Mouse (Mus musculus): ENCODE results near the gene Bpnt1. TPM values are rescaled to one million over a fixed set of nuclear protein-coding genes. Genes with fewer than 3 reads are reported as not detected.

Gene Bpnt1
- polyA plus RNA-seq, 1 experiment from 2014 or later = 43.2 TPM

GRCm38 (mm10) chr1:185296850-185297249 lies 35.1 kb upstream of the Bpnt1 start:
- Histone ChIP-seq H3K4me3 (replicated peaks; ENCODE audit: low read length) (no peak overlapping the region), H3K27me3 (replicated peaks; ENCODE audit: control insufficient read depth, insufficient read depth, low read length) (no peaks in the 10 kb centered on the region), H3K27ac (ENCODE audit: low read length) (no peak overlapping the region), H3K4me1 (replicated peaks; ENCODE audit: control insufficient read depth, insufficient read depth, low read length) (no peaks in the 10 kb centered on the region), H3K9ac (replicated peaks; ENCODE audit: low read depth, low read length) (no peak overlapping the region), H3K36me3 (ENCODE audit: control insufficient read depth, insufficient read depth) (peaks cover 20% of the 10 kb centered on the region; the same call in 1 of the 2 replicates), H3K9me3 (ENCODE audit: control insufficient read depth, low read length) (no peaks in the 10 kb centered on the region), H3K4me2 (ENCODE audit: low read length) (no peak overlapping the region)
- 93% methylated on average over 7 of the region's 7 CpGs for WGBS
- no peak for ATAC-seq

- peaks cover 15% of the 10 kb centered on the region; the same call in 1 of the 2 replicates for H3K36me3 ChIP-seq (ENCODE audit: control insufficient read depth, insufficient read depth)
- H3K4me1 ChIP-seq (replicated peaks; ENCODE audit: control insufficient read depth, insufficient read depth, low read length) = no peaks in the 10 kb centered on the region
- H3K9ac ChIP-seq (replicated peaks; ENCODE audit: low read depth, low read length) = no peak overlapping the region
- H3K27ac ChIP-seq (ENCODE audit: low read length) = no peak overlapping the region
- no peaks in the 10 kb centered on the region for H3K27me3 ChIP-seq (replicated peaks; ENCODE audit: control insufficient read depth, insufficient read depth, low read length)
- WGBS = 94% methylated on average over 8 of the region's 8 CpGs
- H3K4me2 ChIP-seq (ENCODE audit: low read length) = no peak overlapping the region
- no peaks in the 10 kb centered on the region for H3K9me3 ChIP-seq (ENCODE audit: control insufficient read depth, low read length)
- no peak for ATAC-seq
- H3K4me3 ChIP-seq (replicated peaks; ENCODE audit: low read length) = no peak overlapping the region
Observed at GRCm38 (mm10) chr1:185298496-185298895, 33.5 kb upstream of the Bpnt1 start.

GRCm38 (mm10) chr1:185302816-185303215 lies 29.1 kb upstream of the Bpnt1 start:
- H3K4me1 ChIP-seq (replicated peaks; ENCODE audit: control insufficient read depth, insufficient read depth, low read length) = no peaks in the 10 kb centered on the region
- H3K27me3 ChIP-seq (replicated peaks; ENCODE audit: control insufficient read depth, insufficient read depth, low read length) = no peaks in the 10 kb centered on the region
- H3K4me3 ChIP-seq (replicated peaks; ENCODE audit: low read length) = no peak overlapping the region
- H3K4me2 ChIP-seq (ENCODE audit: low read length) = no peak overlapping the region
- WGBS = 96% methylated on average over 6 of the region's 6 CpGs
- H3K36me3 ChIP-seq (ENCODE audit: control insufficient read depth, insufficient read depth) = peaks cover 3% of the 10 kb centered on the region; the same call in 1 of the 2 replicates
- no peak overlapping the region for H3K27ac ChIP-seq (ENCODE audit: low read length)
- no peak for ATAC-seq
- H3K9ac ChIP-seq (replicated peaks; ENCODE audit: low read depth, low read length) = no peak overlapping the region
- H3K9me3 ChIP-seq (ENCODE audit: control insufficient read depth, low read length) = no peaks in the 10 kb centered on the region

DNA sequence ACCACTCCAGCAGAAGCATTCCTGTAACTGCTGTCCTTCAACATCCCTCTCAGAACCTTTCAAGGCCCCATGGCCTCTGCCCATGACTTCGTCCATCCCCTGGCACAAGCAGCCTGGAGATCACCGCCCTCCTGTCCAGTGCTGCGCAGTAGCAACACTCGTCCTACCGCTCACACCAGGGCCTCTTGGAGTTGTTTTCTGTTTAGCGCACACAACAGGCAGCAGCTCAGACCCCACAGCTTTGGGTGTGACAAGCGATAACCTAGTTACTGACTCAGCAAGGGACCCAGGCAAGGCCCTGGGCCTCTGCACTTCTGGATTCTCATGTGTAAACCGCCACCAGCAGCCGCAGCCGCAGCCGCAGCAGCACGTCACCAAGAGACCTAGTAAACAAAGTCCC lies 25.1 kb upstream of the Bpnt1 start:
- H3K9ac ChIP-seq (replicated peaks; ENCODE audit: low read depth, low read length) = no peak overlapping the region
- no peak overlapping the region for H3K4me3 ChIP-seq (replicated peaks; ENCODE audit: low read length)
- no peaks in the 10 kb centered on the region for H3K27me3 ChIP-seq (replicated peaks; ENCODE audit: control insufficient read depth, insufficient read depth, low read length)
- peaks cover 4% of the 10 kb centered on the region; the same call in 1 of the 2 replicates for H3K36me3 ChIP-seq (ENCODE audit: control insufficient read depth, insufficient read depth)
- H3K4me1 ChIP-seq (replicated peaks; ENCODE audit: control insufficient read depth, insufficient read depth, low read length) = no peaks in the 10 kb centered on the region
- WGBS = 95% methylated on average over 12 of the region's 12 CpGs
- no peak overlapping the region for H3K4me2 ChIP-seq (ENCODE audit: low read length)
- no peaks in the 10 kb centered on the region for H3K9me3 ChIP-seq (ENCODE audit: control insufficient read depth, low read length)
- no peak overlapping the region for H3K27ac ChIP-seq (ENCODE audit: low read length)
- ATAC-seq = no peak

- Histone ChIP-seq H3K9ac (replicated peaks; ENCODE audit: low read depth, low read length) (no peak overlapping the region), H3K4me3 (replicated peaks; ENCODE audit: low read length) (no peak overlapping the region), H3K27ac (ENCODE audit: low read length) (no peak overlapping the region), H3K4me1 (replicated peaks; ENCODE audit: control insufficient read depth, insufficient read depth, low read length) (no peaks in the 10 kb centered on the region), H3K27me3 (replicated peaks; ENCODE audit: control insufficient read depth, insufficient read depth, low read length) (no peaks in the 10 kb centered on the region), H3K9me3 (ENCODE audit: control insufficient read depth, low read length) (no peaks in the 10 kb centered on the region), H3K4me2 (ENCODE audit: low read length) (no peak overlapping the region), H3K36me3 (ENCODE audit: control insufficient read depth, insufficient read depth) (peaks cover 6% of the 10 kb centered on the region; the same call in 1 of the 2 replicates)
- 97% methylated on average over 7 of the region's 7 CpGs for WGBS
- no peak for ATAC-seq
Observed at GRCm38 (mm10) chr1:185307645-185308044, 24.3 kb upstream of the Bpnt1 start.

DNA sequence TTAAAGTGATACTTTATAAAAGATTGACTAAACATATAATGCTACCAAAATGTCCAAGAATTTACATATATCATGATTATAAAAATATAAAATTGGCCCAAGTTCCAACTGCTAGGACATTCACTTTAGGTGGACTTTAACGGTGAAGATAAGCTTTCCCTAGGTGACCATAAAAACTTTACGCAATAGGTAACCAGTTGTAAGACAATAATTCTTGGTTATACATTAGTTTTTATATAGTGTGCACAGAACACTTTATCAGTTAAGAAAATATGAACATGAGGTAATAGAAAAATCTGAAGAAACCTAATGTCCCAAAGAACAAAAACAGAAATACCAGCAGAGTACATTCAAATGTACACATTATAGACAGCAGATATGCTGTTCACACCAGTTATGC lies 23.6 kb upstream of the Bpnt1 start:
- Histone ChIP-seq H3K4me2 (ENCODE audit: low read length) (no peak overlapping the region), H3K4me3 (replicated peaks; ENCODE audit: low read length) (no peak overlapping the region), H3K27ac (ENCODE audit: low read length) (no peak overlapping the region), H3K9me3 (ENCODE audit: control insufficient read depth, low read length) (no peaks in the 10 kb centered on the region), H3K27me3 (replicated peaks; ENCODE audit: control insufficient read depth, insufficient read depth, low read length) (no peaks in the 10 kb centered on the region), H3K9ac (replicated peaks; ENCODE audit: low read depth, low read length) (no peak overlapping the region), H3K36me3 (ENCODE audit: control insufficient read depth, insufficient read depth) (peaks cover 6% of the 10 kb centered on the region; the same call in 1 of the 2 replicates), H3K4me1 (replicated peaks; ENCODE audit: control insufficient read depth, insufficient read depth, low read length) (no peaks in the 10 kb centered on the region)
- no peak for ATAC-seq
- WGBS = over 99% methylated on average over 2 of the region's 2 CpGs

- no peaks in the 10 kb centered on the region for H3K9me3 ChIP-seq (ENCODE audit: control insufficient read depth, low read length)
- H3K4me2 ChIP-seq (ENCODE audit: low read length) = no peak overlapping the region
- peaks cover 6% of the 10 kb centered on the region; the same call in 1 of the 2 replicates for H3K36me3 ChIP-seq (ENCODE audit: control insufficient read depth, insufficient read depth)
- H3K27me3 ChIP-seq (replicated peaks; ENCODE audit: control insufficient read depth, insufficient read depth, low read length) = no peaks in the 10 kb centered on the region
- ATAC-seq = no peak
- H3K4me1 ChIP-seq (replicated peaks; ENCODE audit: control insufficient read depth, insufficient read depth, low read length) = no peaks in the 10 kb centered on the region
- 84% methylated on average over 4 of the region's 4 CpGs for WGBS
- H3K9ac ChIP-seq (replicated peaks; ENCODE audit: low read depth, low read length) = no peak overlapping the region
- H3K27ac ChIP-seq (ENCODE audit: low read length) = no peak overlapping the region
- H3K4me3 ChIP-seq (replicated peaks; ENCODE audit: low read length) = no peak overlapping the region
Observed at GRCm38 (mm10) chr1:185308908-185309307, 23.0 kb upstream of the Bpnt1 start.

GRCm38 (mm10) chr1:185311949-185312348 lies 20.0 kb upstream of the Bpnt1 start:
- WGBS = 93% methylated on average over 9 of the region's 9 CpGs
- H3K9ac ChIP-seq (replicated peaks; ENCODE audit: low read depth, low read length) = no peak overlapping the region
- H3K27me3 ChIP-seq (replicated peaks; ENCODE audit: control insufficient read depth, insufficient read depth, low read length) = no peaks in the 10 kb centered on the region
- no peak overlapping the region for H3K4me2 ChIP-seq (ENCODE audit: low read length)
- no peak overlapping the region for H3K4me3 ChIP-seq (replicated peaks; ENCODE audit: low read length)
- no peaks in the 10 kb centered on the region for H3K9me3 ChIP-seq (ENCODE audit: control insufficient read depth, low read length)
- ATAC-seq = no peak
- no peaks in the 10 kb centered on the region for H3K4me1 ChIP-seq (replicated peaks; ENCODE audit: control insufficient read depth, insufficient read depth, low read length)
- peaks cover 9% of the 10 kb centered on the region for H3K36me3 ChIP-seq (ENCODE audit: control insufficient read depth, insufficient read depth)
- no peak overlapping the region for H3K27ac ChIP-seq (ENCODE audit: low read length)

- H3K4me3 ChIP-seq (replicated peaks; ENCODE audit: low read length) = no peak overlapping the region
- no peaks in the 10 kb centered on the region for H3K4me1 ChIP-seq (replicated peaks; ENCODE audit: control insufficient read depth, insufficient read depth, low read length)
- no peak overlapping the region for H3K4me2 ChIP-seq (ENCODE audit: low read length)
- H3K9me3 ChIP-seq (ENCODE audit: control insufficient read depth, low read length) = no peaks in the 10 kb centered on the region
- H3K36me3 ChIP-seq (ENCODE audit: control insufficient read depth, insufficient read depth) = peaks cover 17% of the 10 kb centered on the region
- no peak for ATAC-seq
- H3K9ac ChIP-seq (replicated peaks; ENCODE audit: low read depth, low read length) = no peak overlapping the region
- 94% methylated on average over 4 of the region's 4 CpGs for WGBS
- H3K27ac ChIP-seq (ENCODE audit: low read length) = no peak overlapping the region
- no peaks in the 10 kb centered on the region for H3K27me3 ChIP-seq (replicated peaks; ENCODE audit: control insufficient read depth, insufficient read depth, low read length)
Observed at GRCm38 (mm10) chr1:185314546-185314945, 17.4 kb upstream of the Bpnt1 start.

Data from forebrain, embryonic 16.5 days (tissue).